Mouse (Mus musculus) bone marrow macrophage, adult 2 months (primary cell): Measurements from ENCODE around the gene Tmem39a.

Experiments used
- CTCF ChIP-seq: IDR thresholded peaks from 2 replicates; pipeline ENCODE4 v1.5.1; 2012; ENCODE audit warnings: low read depth, mild to moderate bottlenecking, low read length, moderate library complexity
- POLR2A ChIP-seq: IDR thresholded peaks from 2 replicates; pipeline ENCODE4 v1.6.1; 2012; ENCODE audit warnings: mild to moderate bottlenecking, low read depth, low read length, borderline replicate concordance

GRCm38 (mm10) chr16:38549479-38550396 lies 8.8 kb upstream of the Tmem39a start, which contains the start of gene Poglut1:
- no peak for TF ChIP-seq POLR2A
- no peak for TF ChIP-seq CTCF
